Mouse (Mus musculus) kidney, adult 9 months (tissue): ENCODE data around the gene Defb19.

Experiments
- DNase-seq: peaks from one replicate; pipeline ENCODE4 v3.0.0; 2022

Gene Defb19

GRCm38 (mm10) chr2:152586926-152587560, 6.9 kb upstream of the Defb19 start:
- peak; percentile 42 for DNase-seq

GRCm38 (mm10) chr2:152580612-152581011, 500 bp upstream of the Defb19 start:
- no peak for DNase-seq

GRCm38 (mm10) chr2:152573484-152573883, 6.6 kb downstream of the Defb19 start:
- no peak for DNase-seq

- no peak for DNase-seq
Observed at GRCm38 (mm10) chr2:152572114-152572794, 7.9 kb downstream of the Defb19 start, which contains the start of gene Defb21. TSS of gene Defb21 (plus strand) at chr2:152572744.

GRCm38 (mm10) chr2:152570313-152570712, 9.8 kb downstream of the Defb19 start:
- peak; percentile 82 for DNase-seq

GRCm38 (mm10) chr2:152569881-152570280, 10.2 kb downstream of the Defb19 start:
- peak; percentile 57 for DNase-seq

- no peak for DNase-seq
Observed at GRCm38 (mm10) chr2:152569038-152569437, 11.1 kb downstream of the Defb19 start, which contains the start of gene Gm17416. TSS of gene Gm17416 (plus strand) at chr2:152569338.

GRCm38 (mm10) chr2:152556655-152557054, 23.5 kb downstream of the Defb19 start:
- DNase-seq = no peak

- DNase-seq = peak; percentile 76
Observed at GRCm38 (mm10) chr2:152553774-152554423, 26.2 kb downstream of the Defb19 start.

GRCm38 (mm10) chr2:152548124-152548523, 32.0 kb downstream of the Defb19 start:
- DNase-seq = no peak

GRCm38 (mm10) chr2:152544691-152545090, 35.4 kb downstream of the Defb19 start:
- peak; percentile 87 for DNase-seq

- peak; percentile 86 for DNase-seq
Observed at GRCm38 (mm10) chr2:152543478-152543877, 36.6 kb downstream of the Defb19 start.

GRCm38 (mm10) chr2:152542897-152543296, 37.2 kb downstream of the Defb19 start:
- no peak for DNase-seq

GRCm38 (mm10) chr2:152541979-152542378, 38.1 kb downstream of the Defb19 start:
- no peak for DNase-seq

GRCm38 (mm10) chr2:152539944-152540710, 40.0 kb downstream of the Defb19 start, which contains the start of gene Defb29:
TSS of gene Defb29 (minus strand) at chr2:152540098.
- DNase-seq = peak; percentile 87
